Mouse (Mus musculus) small intestine, adult 2 months (tissue): ENCODE measurements around the gene Mapk8ip2.

ENCODE experiments used
- CTCF ChIP-seq: fragments of 200-500 bp; IDR thresholded peaks from 2 replicates; pipeline ENCODE4 v1.5.1; 2012; ENCODE audit warnings: low read depth, mild to moderate bottlenecking, control low read depth, inconsistent platforms, low read length, moderate library complexity, mixed read lengths; ENCODE audit not compliant: insufficient replicate concordance, insufficient read length; ENCODE audit errors: extremely low read depth
- POLR2A ChIP-seq: fragments of 200-500 bp; IDR thresholded peaks from 2 replicates; pipeline ENCODE4 v1.6.1; 2012; ENCODE audit warnings: low read depth, mild to moderate bottlenecking, control low read depth, inconsistent platforms, low read length, moderate library complexity

- TF ChIP-seq POLR2A (no peak), CTCF (no peak)
Measured at GRCm38 (mm10) chr15:89426716-89427115, 27.0 kb upstream of the Mapk8ip2 start.
